Mouse (Mus musculus): Measurements from ENCODE around the gene Ppp1r14a.

Gene Ppp1r14a

DNA sequence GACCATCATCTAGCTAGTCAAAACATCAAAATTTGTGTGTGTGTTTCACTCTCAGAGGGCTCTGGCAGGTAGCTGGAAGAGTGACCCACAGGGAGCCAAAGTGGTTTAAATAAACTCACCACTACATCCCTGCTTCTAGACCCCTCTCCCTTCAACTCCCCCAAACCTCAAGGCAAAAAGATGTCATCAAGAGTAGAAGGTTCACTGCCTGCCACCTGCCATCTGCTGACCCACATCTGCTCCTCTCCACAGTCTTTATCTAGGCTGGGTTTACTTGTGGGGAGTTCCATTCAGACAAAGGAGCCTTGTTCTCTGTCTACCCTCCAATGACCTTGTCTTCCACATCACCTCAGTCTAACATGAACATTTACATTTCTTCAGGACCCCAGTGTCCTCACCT lies 9.8 kb upstream of the Ppp1r14a start:
- no peak for DNase-seq (ENCODE audit: low spot score in 2 of 2)

DNA sequence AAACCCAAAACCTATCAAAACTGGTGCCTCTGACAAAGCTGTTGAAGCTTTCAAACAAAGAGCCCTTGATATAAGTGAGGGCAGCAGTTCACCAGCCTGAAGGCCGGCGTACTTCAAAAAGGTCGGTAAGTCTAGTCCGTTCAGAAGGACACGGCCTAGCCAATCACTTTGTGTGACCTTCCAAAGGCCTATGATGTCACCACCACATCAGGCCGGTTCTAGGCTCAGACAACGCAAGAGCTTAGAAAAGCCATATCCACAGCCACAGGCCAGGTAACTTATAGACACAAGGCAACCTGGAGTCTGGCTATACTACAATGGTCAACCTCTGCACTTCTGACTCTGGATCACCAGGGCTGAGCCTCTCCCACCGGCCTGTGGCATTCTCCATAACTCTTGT lies 9.2 kb upstream of the Ppp1r14a start:
- DNase-seq (ENCODE audit: low spot score in 2 of 2), result no peak

DNA sequence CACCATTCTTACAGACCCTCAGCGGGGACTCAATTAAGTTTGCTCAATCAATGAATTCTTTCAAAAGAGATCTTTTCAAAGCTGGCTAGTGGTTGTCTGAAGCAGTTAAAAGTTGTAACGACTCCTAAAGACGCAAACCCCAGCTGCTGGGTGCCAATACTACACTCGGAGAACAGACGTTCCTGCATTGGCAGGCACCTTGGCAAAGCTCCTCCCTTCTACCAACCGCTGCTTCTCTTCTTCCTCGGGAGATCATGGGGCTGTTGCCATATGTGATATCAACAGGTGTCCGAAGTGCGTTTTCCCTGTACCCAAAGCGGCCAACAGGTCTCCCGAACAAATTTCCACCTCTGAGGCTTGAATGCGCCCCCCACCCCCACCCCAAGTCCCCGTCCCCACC lies 8.3 kb upstream of the Ppp1r14a start:
- no peak for DNase-seq (ENCODE audit: low spot score in 2 of 2)

DNA sequence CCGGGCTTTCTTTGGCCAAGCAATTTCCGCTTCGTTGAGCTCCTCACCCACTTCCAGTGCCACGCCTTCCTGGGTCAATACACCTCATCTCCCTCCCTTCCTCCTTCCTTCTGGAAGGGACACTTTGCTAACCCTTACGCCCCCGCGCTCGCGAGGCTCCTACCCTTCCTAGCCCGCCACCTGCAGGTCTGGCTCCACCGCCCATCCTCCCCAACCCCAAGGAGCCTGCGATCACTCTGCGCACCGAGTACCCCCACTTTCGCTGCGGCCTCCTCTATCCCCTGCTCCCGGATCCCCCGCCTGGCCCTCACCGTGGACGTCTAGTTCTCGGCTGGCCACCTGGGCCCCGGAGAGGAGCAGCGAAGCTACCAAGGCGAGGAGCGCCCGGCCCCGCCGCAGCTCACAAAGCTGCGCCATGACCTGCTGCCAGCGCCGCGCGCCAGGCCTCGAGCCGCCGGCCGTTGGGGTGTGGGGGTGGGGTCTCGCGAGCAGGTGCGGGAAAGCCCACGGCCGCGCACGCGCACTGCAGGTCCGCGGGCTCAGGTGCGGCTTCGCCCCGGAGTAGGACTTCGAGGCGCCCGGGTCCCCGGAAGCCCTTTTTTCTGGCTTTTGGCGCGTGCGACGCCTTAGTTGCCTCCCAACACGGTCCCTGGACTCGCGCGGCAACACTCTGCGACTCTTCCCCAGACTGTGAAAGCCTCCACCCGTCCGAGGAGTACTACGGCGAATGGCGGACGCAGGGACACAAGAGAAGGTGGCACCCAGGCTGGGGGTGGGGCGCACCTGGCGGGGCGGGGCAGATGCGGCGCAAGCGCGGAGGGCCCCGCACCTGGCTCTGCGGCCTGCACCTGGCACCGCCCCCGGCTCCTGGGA lies 7.7 kb upstream of the Ppp1r14a start, which contains the start of gene Spint2:
Gene Spint2, minus strand, starts transcription at position 712 of the 873 bp plus-strand sequence.
- no peak for DNase-seq (ENCODE audit: low spot score in 2 of 2)

DNA sequence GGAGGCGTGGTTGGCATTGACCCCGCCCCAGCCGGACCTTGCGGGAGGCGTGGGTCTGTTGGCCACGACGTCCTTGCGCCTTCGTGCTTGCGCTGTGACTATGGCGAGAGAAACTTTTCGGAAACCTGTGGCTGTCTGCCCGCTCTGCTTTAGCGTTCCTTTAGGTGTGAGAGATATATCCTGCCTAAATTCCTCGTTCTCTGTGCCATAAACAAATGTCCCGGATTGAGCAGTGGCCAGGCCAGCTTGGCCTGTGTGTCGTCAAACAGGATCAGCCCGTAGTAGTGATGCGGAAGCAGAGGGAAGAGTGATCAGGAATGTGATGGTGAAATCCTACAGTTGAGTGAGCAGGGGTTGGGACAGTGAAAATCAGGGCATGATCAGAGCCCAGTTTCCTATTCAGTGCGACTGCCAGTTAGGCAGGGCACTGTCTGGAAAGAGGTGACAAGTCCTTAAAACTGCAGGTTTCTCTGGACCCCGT lies 7.0 kb upstream of the Ppp1r14a start:
- no peak for DNase-seq (ENCODE audit: low spot score in 2 of 2)

DNA sequence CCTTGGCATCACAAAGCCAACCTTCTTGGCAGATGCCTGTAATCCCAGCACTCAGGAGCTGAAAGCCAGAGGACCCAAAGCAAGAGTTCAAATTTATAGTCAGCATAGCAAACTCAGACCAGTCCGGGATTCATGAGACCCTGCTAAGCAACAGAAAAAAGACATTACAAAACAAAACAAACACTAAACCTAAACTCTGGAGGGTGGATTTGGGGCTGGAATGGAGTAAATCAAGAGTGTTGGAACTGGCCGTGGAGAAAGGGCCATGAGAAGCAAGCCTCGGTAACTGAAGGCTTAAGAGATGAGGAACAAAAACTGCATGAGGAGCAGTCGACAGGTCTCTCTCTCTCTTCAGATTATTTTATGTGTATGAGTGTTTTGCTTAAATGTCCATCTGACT lies 5.2 kb upstream of the Ppp1r14a start:
- DNase-seq (ENCODE audit: low spot score in 2 of 2), result no peak

DNA sequence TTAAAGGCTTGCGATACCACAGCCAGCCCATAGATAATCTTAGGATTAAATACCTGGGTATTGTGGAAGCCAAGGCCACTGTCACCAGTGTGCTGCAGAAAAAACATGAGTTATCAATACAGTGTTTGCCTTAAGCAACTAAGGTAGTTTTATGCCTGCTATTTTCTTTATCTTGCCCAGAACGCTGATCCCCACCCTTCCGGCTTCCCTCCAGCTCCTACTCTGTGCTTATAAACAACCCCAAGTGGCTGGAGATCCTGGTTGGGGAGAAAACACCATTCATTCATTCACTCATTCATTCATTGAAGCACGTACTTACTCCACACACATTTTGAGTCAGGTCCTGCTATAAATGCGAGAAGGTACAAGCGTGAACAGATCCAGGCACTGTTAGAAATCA lies 4.6 kb upstream of the Ppp1r14a start:
- DNase-seq (ENCODE audit: low spot score in 2 of 2), result no peak

DNA sequence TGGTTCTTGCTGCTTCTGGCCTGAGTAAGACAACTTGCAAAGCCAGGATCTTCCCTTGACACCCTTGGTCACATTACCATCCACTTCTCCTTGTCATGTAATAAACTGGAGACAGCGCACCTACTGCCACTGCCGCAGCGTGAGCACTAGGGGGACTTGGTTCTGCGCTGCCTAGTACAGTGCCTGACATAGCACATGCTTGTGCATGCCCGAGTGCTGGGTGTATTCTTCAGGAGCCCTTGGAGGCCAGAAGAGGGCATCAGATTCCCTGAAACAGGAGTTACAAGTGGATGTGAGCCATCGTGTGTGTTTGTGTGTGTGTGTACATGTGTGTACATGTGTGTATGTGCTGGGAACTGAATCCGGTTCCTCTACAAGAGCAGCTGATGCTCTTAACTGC lies 1.6 kb upstream of the Ppp1r14a start:
- no peak for DNase-seq (ENCODE audit: low spot score in 2 of 2)

DNA sequence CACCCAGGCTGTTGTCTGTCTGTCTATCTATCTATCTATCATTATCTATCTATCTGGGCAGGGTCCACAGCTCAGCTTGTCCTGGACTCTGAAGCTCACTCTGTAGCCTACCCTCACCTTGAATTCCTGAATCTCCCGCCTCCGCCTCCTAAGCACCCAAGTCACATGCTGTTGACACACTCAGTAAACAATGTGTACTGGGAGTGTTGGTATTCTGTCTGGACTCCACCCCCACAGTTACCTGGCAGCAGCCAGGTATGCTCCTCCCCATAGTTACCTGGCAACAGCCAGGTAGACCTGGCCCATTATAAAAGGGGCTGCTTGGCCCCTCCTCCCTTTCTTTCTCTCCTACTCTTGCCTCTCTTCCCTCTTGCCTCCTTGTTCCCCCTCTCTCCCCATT lies 1.0 kb upstream of the Ppp1r14a start:
- DNase-seq (ENCODE audit: low spot score in 2 of 2), result no peak

DNA sequence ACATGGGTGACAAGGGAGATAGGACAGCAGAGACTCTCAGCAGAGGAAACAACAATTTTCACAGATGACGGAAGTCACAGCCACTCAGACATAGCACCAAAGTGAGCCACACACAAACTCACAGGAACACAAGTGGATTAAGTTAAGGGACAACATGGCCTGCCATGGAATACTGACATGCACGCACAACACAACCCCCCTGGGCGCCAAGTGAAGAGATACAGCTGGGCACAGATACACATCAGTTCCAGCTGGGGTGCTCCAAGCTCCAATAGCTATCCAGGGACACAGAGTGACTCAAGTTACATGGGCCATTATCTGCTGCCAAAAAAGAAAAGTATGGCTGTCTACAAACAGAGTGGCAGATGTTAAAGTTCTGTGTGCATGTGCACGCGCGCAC lies 748 bp downstream of the Ppp1r14a start:
- DNase-seq (ENCODE audit: low spot score in 2 of 2), result no peak

DNA sequence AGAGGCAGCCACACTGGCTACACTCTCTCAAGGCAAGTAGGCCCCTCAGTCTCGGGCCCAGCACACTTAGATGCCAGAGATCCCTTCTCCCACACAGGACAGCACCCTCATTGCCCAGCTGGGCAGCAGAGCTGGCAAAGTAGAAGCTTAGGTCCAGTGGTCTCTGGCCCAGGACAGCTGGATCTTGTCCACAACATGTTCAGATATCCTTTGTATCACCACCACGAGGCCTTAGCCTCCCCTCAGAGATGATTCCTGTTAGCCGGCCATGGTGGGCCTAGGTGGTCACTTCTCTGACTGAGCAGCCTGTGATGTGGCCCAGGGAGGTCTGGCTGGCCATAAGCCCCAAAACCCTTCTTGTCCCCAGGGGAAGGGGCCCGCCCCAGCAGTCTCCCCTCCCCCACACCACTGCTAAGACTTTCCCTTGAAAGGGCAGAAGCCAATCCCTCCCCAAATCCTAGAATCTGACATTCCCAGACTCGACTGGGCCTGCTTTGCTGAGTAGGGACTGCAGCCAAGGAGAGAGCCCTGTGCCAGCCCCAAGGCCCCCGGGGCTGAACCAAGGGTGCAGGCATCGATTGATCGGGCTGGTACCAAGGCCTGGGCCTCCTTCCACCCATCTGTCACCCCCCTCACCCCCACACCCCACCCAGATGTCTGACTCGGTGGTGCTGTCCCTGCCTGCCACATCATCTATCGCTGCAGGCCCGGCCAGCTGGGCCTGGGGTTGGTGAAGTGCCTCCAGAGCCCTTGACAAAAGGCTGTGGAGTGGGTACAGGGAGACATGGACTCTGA lies 1.8 kb downstream of the Ppp1r14a start:
- no peak for DNase-seq (ENCODE audit: low spot score in 2 of 2)

DNA sequence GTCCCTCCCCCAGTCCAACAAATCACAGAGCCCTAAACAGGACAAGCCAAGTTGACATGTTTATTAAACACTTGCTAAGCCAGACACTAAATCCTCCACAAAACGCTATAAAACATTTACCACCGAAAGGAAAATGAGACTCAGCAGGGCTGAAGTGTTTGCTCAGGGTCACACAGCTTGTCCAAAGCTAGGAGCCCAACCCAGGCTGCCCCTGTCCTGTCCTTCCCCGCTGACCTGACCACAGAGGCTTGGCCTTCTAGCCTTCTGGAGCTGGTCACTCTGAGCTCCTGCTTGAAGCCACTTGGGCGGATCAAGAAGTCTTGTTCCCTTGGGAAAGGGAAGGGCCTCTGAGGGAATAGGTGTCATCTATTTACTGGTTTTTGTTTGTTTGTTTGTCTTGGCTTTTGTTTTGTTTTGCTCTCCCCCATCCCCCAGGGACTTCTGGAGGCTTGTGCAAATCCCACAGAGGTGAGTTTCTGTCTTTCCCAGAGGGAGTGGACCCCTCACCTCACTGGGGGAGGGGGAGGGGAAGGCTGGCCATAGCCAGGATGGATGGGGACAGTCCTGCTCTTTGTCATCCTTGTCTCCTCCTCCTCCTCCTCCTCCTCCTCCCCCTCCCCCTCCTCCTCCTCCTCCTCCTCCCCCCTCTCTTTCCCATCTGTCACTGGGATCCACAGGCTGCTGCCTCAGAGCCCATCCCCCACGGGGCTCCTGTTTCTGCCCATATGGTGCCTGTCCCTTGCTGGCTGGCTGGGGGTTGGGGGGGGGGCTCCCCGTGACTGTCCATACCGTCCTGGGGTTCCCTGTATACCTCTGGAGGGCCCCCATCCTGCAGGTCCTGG lies 2.7 kb downstream of the Ppp1r14a start:
- DNase-seq (ENCODE audit: low spot score in 2 of 2), result no peak

DNA sequence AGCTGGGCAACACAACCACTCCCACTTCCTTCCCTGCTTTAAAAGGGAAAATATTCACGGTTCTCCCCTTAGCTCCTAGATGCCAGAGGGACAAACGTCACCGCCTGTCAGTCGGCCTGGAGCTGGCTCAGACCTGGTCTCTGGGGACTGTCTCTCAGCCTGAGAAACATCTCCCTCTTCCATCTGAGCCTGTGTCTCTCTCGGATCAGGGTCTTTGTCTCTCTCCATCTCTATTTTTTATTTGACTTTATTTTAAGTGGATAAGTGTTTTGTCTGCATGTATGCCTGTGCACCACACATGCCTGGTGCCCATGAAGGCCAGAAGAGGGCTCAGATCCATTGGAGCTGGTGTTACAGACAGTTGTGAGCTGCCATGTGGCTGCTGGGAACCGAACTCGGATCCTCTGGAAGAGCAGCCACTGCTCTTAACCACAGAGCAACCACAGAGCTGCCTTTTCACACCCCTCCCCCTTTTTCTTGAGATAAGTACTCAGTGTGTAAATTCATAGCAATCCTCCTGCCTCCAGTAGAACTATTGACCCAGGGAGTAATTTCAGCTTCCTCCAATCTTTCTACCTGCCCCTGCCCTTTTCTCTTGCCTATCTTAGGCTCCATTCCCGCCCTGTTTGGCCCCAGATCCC lies 3.5 kb downstream of the Ppp1r14a start:
- no peak for DNase-seq (ENCODE audit: low spot score in 2 of 2)

DNA sequence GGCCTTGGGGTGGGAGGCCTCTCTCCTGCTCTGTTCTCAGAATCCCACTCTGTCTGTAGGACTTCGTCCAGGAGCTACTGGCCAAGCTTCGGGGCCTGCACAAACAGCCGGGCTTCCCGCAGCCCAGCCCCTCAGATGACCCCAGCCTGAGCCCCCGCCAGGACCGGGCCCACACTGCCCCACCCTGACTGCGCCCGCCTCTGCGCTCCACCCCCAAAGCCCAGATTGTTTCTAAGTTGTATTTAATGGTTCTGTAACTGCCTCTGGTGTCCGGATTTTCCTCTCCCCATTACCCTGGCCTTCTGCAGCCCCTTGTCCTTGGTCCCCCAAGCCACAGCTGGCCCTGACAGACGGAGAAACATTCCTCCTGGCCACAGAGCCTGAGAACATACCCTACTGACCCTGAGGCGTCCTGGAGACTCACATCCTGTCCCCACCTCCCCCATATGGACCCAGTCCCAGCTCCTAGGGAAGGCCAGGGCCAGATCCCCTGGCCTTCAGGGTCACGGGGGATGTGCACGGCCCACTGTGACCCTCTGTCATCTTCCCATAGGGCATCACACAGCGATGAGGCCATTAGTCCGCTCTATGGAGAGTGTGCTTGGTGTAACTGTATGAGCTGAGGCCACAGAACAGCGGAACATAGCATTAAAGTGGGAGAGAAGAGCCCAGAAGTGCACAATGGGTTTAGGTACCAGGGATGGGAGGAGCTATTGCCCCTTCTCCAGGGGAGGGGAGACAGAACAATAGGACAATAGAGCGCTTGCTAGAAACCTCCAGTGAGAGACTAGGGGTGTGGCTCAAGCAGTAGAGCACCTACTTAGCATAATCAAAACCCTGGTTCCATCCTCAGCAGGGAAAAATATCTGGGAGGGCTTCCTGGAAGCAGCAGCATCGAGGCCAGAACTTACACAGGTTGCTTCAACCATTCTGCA lies 4.3 kb downstream of the Ppp1r14a start:
- DNase-seq (ENCODE audit: low spot score in 2 of 2), result no peak

DNA sequence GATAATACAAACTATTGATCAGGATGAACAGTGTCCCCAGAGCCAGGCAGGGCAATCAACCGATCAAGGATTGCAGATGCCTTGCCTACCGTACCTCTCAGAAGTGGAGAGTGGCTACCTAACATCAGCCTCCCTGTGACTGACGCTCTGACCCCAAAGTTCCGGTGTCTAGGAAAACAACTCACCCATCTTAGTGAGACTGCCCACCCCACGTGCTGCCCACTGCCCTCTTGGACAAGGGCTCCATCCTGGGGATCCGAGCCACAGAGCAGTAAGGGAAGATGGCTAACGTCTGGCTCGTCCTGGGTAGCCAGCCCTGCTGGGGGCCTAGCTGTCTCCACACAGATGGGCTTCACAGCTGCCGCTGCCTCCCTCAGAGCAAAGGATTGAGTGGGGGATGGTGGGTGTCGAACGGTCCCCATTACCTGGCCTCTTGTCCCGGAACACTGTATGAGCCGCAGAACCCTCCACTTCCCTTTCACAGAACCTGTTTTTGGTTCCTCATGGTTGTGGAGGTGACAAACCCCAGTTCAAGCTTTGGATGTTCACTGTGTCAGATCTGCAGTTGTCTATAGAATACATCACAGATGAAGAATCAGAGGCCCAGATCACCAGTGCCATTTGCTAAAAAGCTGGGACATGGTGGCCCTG lies 5.1 kb downstream of the Ppp1r14a start:
- no peak for DNase-seq (ENCODE audit: low spot score in 2 of 2)

DNA sequence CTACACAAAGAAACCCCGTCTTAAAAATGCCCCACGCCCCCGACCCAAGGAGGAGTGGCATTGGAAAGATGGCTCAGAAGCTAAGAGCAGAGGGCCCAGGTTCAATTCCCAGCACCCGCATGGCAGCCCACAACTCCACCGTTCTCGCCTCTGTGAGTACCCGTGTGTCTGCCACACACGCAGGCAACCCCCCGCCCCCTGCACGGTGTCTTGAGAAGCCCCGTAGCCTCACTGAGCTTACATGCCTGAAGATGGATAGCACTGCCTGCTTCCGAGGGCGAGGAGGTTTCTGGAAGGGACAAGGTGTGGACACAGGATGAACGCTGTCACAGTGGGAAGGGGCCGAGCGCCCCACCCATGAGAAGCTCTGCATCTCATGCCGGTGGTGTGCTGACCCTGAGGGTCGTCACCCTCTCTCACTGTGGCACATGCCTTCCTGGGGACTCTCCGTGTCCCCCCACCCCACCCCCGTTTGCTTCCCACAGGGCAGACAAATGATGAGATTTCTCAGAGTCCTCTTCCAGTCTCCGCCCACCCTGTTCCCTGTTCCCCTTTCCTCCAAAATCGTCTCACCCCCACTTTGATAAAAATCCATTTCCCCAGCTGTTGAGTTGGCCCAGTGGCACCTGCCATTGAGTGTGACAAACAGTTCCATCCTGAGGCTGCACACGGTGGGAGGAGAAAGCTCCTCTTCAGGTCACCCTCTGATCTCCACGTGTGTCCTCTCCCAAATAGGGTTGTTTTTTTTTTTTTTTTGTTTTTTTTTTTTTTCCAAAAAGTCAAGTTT lies 6.9 kb downstream of the Ppp1r14a start:
- DNase-seq (ENCODE audit: low spot score in 2 of 2), result no peak

DNA sequence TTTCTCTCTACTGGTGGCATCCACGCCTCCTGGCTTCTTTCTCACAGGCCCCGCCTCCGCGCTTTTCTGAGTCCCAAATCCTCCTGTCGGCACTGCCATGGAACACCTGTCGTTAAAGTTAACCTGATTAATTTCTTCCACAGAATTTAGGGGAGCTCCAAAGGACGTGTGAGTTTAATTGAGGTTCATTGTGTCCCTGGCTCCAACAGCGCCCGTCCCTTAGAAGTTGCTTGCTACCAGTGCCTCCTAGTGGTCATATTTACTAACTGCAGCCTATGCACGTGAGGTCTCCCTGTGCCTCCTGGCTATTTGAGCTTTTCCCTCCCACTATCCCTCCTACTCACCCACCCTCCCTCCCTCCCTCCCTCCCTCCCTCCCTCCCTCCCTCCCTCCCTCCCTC lies 7.9 kb downstream of the Ppp1r14a start:
- DNase-seq (ENCODE audit: low spot score in 2 of 2), result peak in 1 of 2 experiments; percentile 74

DNA sequence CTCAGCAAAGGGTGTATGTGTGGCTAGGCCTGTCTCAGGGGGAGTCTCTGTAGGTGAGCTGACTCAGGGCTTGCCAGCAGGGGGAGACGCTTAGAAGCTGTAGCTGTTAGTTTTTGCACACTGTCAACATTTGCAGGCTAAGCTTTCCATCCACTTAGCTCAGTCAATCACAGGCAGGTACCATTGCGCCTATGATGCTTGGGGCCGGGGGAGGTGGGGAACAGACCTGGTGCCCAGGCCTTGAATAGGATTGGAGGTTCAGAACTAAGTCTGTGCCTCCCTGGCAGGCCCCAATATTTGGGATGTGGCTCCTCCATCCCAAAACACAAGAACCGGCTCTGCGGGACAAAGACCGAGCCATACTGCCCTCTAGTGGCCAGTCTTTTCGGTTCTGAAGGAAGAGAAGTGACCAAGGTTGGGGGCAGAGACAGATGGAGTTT lies 12.0 kb downstream of the Ppp1r14a start:
- DNase-seq (ENCODE audit: low spot score in 2 of 2), result peak in 1 of 2 experiments; percentile 70

DNA sequence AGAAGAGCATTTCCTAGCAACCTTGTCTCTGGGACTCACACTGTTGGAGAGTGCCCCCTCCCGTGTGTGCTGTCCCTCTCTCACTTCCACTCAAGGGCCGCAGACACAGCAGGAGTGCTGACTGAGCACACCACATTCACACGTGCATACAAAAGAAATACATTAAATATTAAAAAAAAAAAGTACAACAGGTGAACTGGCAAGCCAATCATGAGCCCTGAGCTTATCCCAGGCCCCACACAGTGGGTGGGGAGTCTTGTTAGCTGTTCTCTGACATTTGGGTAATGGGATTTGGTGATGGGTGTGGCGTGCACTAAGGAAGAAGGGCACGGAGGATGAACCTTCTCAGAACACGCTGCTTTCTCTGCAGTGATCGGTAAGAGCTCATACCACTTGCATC lies 13.5 kb downstream of the Ppp1r14a start:
- no peak for DNase-seq (ENCODE audit: low spot score in 2 of 2)
